Mouse (Mus musculus): ENCODE data around the gene Rps26.

Rps26 gene

GRCm38 (mm10) chr10:128602470-128603128 lies 23.9 kb downstream of the Rps26 start:
- no peak for DNase-seq

- no peak for DNase-seq
Observed at GRCm38 (mm10) chr10:128601499-128601898, 25.0 kb downstream of the Rps26 start.

GRCm38 (mm10) chr10:128598476-128598875 lies 28.1 kb downstream of the Rps26 start:
- no peak for DNase-seq

GRCm38 (mm10) chr10:128592797-128593196 lies 33.8 kb downstream of the Rps26 start:
- no peak for DNase-seq

- no peak for DNase-seq
Observed at GRCm38 (mm10) chr10:128591436-128591835, 35.1 kb downstream of the Rps26 start.

DNA sequence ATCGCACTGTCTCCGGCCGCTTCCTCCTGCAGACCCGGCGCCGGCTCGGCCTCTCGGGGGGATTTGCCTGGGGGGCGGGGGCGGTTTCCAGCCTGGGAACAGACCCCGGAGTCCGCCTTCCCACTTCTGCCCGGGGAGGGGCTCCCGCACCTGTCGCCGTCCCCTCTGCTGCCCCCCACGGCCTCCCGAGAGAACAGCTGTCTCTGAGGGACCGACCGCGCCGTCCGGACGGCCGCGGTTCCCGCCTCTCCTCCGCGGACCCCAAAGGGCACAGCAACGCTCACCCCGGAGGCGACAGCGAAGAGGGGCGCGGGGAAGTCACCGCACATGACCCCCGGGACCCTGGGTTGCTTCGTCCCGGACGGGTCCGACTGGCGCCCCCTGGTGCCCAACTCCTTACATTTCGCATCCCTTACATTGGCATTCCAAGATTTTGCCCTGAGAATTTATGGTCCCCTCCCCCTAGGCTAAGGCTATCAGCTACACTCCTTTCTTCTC lies 36.3 kb downstream of the Rps26 start:
- peak; percentile 77 for DNase-seq

DNA sequence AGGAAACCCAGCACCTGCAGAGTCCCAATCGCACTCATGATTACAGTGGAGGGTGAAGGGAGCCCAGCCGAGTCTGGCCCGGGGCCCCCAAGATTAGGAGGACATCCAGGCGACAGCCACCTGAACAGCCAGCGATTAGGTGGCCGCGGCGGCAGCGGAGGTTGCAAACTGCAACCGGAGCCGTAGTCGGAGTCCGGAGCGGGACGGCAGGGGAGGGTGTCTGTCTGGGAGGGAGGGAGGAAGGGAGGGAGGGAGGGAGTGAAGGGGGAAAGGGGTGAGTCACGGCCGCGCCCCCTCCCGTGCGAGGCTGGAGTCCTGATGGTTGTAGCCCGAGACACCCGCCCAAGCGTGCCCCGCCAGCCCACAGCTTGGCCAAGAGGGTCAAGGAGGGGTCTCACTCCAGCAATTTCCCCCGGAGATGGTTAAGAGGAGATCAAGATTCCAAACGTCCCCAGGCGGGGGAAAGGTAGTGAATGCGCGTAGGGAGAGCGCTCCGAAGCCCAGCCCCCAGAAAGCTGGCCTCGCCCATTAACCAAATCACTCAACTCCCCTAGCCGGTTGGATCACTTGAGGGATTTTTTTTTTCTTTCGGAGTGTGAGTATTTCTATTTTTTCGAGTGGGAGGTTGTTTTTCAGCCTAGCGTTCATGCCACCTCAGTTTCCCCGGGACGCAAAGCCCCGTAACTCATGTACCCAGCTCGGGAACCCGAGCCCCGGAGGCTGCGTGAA lies 36.9 kb downstream of the Rps26 start, which contains the start of gene Erbb3:
TSS of gene Erbb3 (minus strand) at position 189 of the 729 bp plus-strand sequence.
- peak; percentile 85 for DNase-seq

GRCm38 (mm10) chr10:128588775-128589463 lies 37.6 kb downstream of the Rps26 start:
- DNase-seq = peak; percentile 86

DNA sequence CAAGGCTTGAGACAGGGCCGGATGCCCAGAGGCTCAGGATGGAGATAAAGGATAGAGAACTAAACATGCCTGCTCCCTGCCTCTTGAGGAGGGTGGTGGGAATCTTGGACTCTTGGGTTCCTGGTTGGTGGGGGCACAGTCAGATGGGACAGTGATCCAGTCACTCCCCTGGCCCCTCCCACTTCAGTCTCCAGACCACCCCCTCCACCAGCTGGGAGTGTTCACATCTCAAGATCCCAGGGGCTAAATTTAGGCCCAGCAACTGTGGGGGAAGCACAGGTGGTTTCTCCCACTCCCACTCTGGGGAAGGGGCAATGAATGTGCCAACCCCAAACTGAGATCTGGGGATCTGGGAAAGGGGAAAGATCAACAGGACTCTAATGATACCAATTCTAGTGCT lies 38.4 kb downstream of the Rps26 start:
- DNase-seq = peak; percentile 52

DNA sequence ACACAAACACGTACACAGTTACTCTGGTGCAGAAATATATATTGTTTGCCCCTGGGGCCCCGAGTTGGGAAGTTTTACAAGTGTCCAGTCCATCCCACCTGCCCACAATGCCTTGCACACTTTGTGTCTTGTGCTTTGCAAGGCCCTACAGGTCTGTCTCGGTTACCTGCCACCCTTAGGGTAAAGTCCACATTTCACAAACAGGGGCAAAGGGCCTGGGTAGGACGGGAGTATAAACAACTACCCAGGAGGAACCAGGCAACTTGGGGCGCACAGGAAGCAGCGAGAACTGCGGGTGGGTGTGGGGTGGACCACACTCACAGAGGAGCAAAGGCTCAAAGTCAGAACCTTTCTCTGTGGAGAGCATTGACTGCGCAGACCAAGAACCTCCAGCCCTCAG lies 38.9 kb downstream of the Rps26 start:
- peak; percentile 92 for DNase-seq

DNA sequence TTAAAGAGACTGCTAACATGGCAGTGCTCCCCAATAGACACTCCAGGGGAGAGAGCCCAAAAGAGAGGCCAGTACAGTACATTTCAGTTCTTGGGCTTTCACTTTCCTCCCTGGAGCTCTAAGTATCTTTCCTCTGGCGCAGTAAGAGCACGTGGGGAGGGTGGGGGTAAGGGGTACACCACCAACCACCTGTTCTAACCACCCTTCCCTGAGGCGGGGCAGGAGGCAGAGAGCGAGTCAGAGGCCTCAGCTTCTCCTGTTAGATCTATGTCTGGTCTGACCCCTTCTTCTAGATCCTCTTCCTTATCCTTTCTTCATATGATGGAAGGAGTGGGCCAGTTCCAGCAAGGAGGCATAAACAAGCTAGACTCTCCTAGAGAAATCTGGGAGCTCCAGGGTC lies 39.4 kb downstream of the Rps26 start:
- no peak for DNase-seq

DNA sequence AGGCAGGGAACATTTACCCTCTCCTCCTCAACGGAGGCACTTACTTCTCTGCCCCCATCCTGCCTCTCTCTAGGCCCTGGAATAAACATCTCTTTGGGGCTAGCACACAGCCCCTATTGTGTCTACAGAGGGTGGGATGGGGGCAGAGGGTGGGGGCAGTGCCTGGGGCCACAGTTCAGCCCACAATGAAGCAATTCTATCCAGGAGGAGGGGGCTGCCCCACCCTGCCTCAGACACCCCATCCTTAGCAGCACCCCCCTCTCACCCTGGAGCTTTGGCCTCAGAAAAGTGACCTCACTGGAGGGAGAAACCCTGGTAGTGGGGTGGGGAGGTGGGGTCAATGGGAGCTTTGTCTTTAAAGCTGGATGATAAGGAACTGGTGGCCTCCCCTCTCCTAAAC lies 40.0 kb downstream of the Rps26 start:
- no peak for DNase-seq

GRCm38 (mm10) chr10:128584386-128584785 lies 42.2 kb downstream of the Rps26 start:
- peak; percentile 83 for DNase-seq

DNA sequence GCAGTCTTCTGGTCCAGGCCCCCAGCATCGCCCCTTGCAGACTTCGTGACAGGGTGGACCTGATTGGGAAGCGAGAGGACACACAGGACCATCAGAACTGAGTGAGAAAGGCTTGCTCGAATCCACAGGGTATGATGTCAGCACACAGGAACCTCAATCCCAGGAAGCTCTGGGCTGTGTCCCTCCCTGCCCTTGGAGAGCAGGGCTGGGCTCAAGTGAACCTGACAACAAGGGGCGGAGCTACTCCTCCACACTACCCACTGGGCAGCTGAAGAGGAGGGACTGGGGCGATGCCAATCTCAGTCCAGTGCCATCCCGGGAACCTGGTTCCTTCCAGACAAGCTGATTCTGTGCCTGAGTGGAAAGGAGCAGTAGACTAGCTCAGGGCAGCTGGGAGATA lies 42.9 kb downstream of the Rps26 start:
- peak; percentile 95 for DNase-seq

GRCm38 (mm10) chr10:128579731-128580130 lies 46.8 kb downstream of the Rps26 start:
- no peak for DNase-seq

- no peak for DNase-seq
Observed at GRCm38 (mm10) chr10:128579298-128579697, 47.2 kb downstream of the Rps26 start.

DNA sequence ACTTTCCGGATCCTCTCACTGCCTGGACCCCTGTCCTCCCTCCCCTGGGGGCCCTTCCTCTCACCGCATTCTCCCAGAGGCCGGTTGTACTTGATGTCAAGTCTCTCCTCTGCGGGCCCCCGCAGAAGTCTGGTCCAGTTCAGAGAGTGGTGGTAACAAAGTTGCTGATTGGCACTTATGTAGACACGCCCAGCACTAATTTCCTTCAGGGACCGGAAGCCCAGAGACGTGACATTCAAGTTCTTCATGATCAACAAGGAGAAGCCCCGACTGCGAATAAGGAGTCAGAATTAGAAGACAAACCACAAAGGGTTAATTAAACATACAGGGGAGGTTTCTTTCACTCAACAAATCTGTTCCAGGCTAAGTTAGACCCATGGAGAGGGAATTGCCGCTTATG lies 48.2 kb downstream of the Rps26 start:
- DNase-seq = no peak

- no peak for DNase-seq
Observed at GRCm38 (mm10) chr10:128575063-128575462, 51.5 kb downstream of the Rps26 start.
